Mouse (Mus musculus) small intestine, adult 2 months (tissue): Measurements from ENCODE around the gene Gm20388. TPM values are rescaled to one million over a fixed set of nuclear protein-coding genes. Genes with fewer than 3 reads are reported as not detected.
"Not testable (repeated sequence)": the region's sequence is repeated elsewhere in the genome, so short reads cannot be mapped to it uniquely, and the experiment has no call there.

Experiments used
- H3K27ac ChIP-seq: fragments of 200-500 bp; 2 replicates; pipeline ENCODE4 v1.5.1; 2012; ENCODE audit warnings: low read depth, low read length, control low read depth, inconsistent platforms; ENCODE audit not compliant: insufficient read depth
- H3K27me3 ChIP-seq: fragments of 200-500 bp; 2 replicates; pipeline ENCODE4 v1.6.1; 2012; ENCODE audit warnings: mild to moderate bottlenecking, moderate library complexity, low read length, inconsistent platforms; ENCODE audit not compliant: control insufficient read depth, insufficient read depth
- H3K36me3 ChIP-seq: fragments of 200-500 bp; 2 replicates; pipeline ENCODE4 v1.6.1; 2012; ENCODE audit warnings: mild to moderate bottlenecking, low read length, control low read depth, inconsistent platforms; ENCODE audit not compliant: control insufficient read depth, insufficient read depth
- H3K4me1 ChIP-seq: fragments of 200-500 bp; 2 replicates; pipeline ENCODE4 v1.6.1; 2012; ENCODE audit warnings: low read length, inconsistent platforms, mixed read lengths; ENCODE audit not compliant: control insufficient read depth, insufficient read depth, insufficient read length
- H3K4me3 ChIP-seq: fragments of 200-500 bp; 2 replicates; pipeline ENCODE4 v1.5.1; 2012; ENCODE audit warnings: low read depth, mild to moderate bottlenecking, control low read depth, inconsistent platforms, low read length, moderate library complexity
- CTCF ChIP-seq: fragments of 200-500 bp; IDR thresholded peaks from 2 replicates; pipeline ENCODE4 v1.5.1; 2012; ENCODE audit warnings: low read depth, mild to moderate bottlenecking, control low read depth, inconsistent platforms, low read length, moderate library complexity, mixed read lengths; ENCODE audit not compliant: insufficient replicate concordance, insufficient read length; ENCODE audit errors: extremely low read depth
- POLR2A ChIP-seq: fragments of 200-500 bp; IDR thresholded peaks from 2 replicates; pipeline ENCODE4 v1.6.1; 2012; ENCODE audit warnings: low read depth, mild to moderate bottlenecking, control low read depth, inconsistent platforms, low read length, moderate library complexity
- WGBS: fragments of 180-500 bp; shearing (Covaris S2); methylation state at CpG from one replicate; pipeline ENCODE4 v1.1.7; 2018; 5-methylcytosine and 5-hydroxymethylcytosine counted together
- polyA plus RNA-seq: library from polyadenylated mRNA; depleted of rRNA; stranded (reverse); fragments of >200 nt; gene quantifications from 2 replicates; pipeline ENCODE4 v1.2.3, GENCODE M21; 2012

Gene Gm20388
- polyA plus RNA-seq, 1 experiment = 37.3 TPM

GRCm38 (mm10) chr8:123993997-123994396, 4083.4 kb downstream of the Gm20388 start:
- no peak overlapping the region for H3K4me3 ChIP-seq
- TF ChIP-seq CTCF = no peak
- no peak for TF ChIP-seq POLR2A

GRCm38 (mm10) chr8:123999568-123999967, 4088.9 kb downstream of the Gm20388 start:
- Histone ChIP-seq H3K4me3 (no peak overlapping the region), H3K27ac (no peak overlapping the region), H3K36me3 (peaks cover 48% of the 10 kb centered on the region), H3K4me1 (peaks cover 2% of the 10 kb centered on the region; the same call in 1 of the 2 replicates), H3K27me3 (no peaks in the 10 kb centered on the region)
- TF ChIP-seq CTCF (no peak), POLR2A (no peak)
- WGBS = 58% methylated on average over 2 of the region's 2 CpGs

More at GRCm38 (mm10) chr8:123993997-123994396, 4083.4 kb downstream of the Gm20388 start:
- 24% methylated on average over 3 of the region's 3 CpGs for WGBS
- Histone ChIP-seq H3K4me1 (peaks cover 8% of the 10 kb centered on the region), H3K27ac (peak overlapping the region; percentile 62), H3K36me3 (peaks cover 13% of the 10 kb centered on the region), H3K27me3 (no peaks in the 10 kb centered on the region)

GRCm38 (mm10) chr8:124002546-124003108, 4092.0 kb downstream of the Gm20388 start:
- Histone ChIP-seq H3K27me3 (no peaks in the 10 kb centered on the region), H3K27ac (no peak overlapping the region), H3K4me1 (no peaks in the 10 kb centered on the region), H3K4me3 (no peak overlapping the region), H3K36me3 (peaks cover 62% of the 10 kb centered on the region)
- 87% methylated on average over 10 of the region's 10 CpGs for WGBS
- no peak for TF ChIP-seq POLR2A
- TF ChIP-seq CTCF = no peak

- TF ChIP-seq POLR2A = no peak
- TF ChIP-seq CTCF = no peak
Measured at GRCm38 (mm10) chr8:124007829-124008228, 4097.2 kb downstream of the Gm20388 start.

GRCm38 (mm10) chr8:124011580-124011979, 4100.9 kb downstream of the Gm20388 start:
- H3K4me3 ChIP-seq = no peak overlapping the region
- TF ChIP-seq CTCF (no peak), POLR2A (no peak)
- H3K27me3 ChIP-seq = no peaks in the 10 kb centered on the region
- peaks cover 27% of the 10 kb centered on the region for H3K36me3 ChIP-seq
- no peak overlapping the region for H3K27ac ChIP-seq
- WGBS = 23% methylated on average over 3 of the region's 3 CpGs
- peaks cover 11% of the 10 kb centered on the region for H3K4me1 ChIP-seq

More at GRCm38 (mm10) chr8:124007829-124008228, 4097.2 kb downstream of the Gm20388 start:
- H3K4me3 ChIP-seq = no peak overlapping the region
- no peaks in the 10 kb centered on the region for H3K27me3 ChIP-seq
- no peak overlapping the region for H3K27ac ChIP-seq
- H3K36me3 ChIP-seq = peaks cover 56% of the 10 kb centered on the region
- 75% methylated on average over 6 of the region's 6 CpGs for WGBS
- H3K4me1 ChIP-seq = peaks cover 5% of the 10 kb centered on the region; the same call in 1 of the 2 replicates

GRCm38 (mm10) chr8:124011989-124012586, 4101.4 kb downstream of the Gm20388 start:
- 83% methylated on average over 3 of the region's 3 CpGs for WGBS
- no peak overlapping the region for H3K4me3 ChIP-seq

GRCm38 (mm10) chr8:124014299-124014698, 4103.7 kb downstream of the Gm20388 start:
- not testable (repeated sequence) for H3K27me3 ChIP-seq, H3K36me3 ChIP-seq, H3K4me3 ChIP-seq
- Histone ChIP-seq H3K27ac (peak overlapping the region; percentile 85), H3K4me1 (peaks cover 13% of the 10 kb centered on the region)
- WGBS = 68% methylated on average over 7 of the region's 7 CpGs

More at GRCm38 (mm10) chr8:124011989-124012586, 4101.4 kb downstream of the Gm20388 start:
- Histone ChIP-seq H3K27ac (no peak overlapping the region), H3K27me3 (no peaks in the 10 kb centered on the region), H3K36me3 (peaks cover 22% of the 10 kb centered on the region), H3K4me1 (peaks cover 11% of the 10 kb centered on the region)
- TF ChIP-seq CTCF (no peak), POLR2A (no peak)
